Mouse (Mus musculus) brain, embryonic 14.5 days (tissue): ENCODE results near the gene Fam13c.

Experiments used
- CTCF ChIP-seq: fragments of 200-500 bp; IDR thresholded peaks from 2 replicates; pipeline ENCODE4 v1.5.1; 2012; ENCODE audit warnings: inconsistent platforms, mild to moderate bottlenecking, moderate library complexity, borderline replicate concordance; ENCODE audit not compliant: insufficient read depth, insufficient read length; ENCODE audit errors: extremely low read depth
- POLR2A ChIP-seq: fragments of 200-500 bp; IDR thresholded peaks from 2 replicates; pipeline ENCODE4 v1.6.1; 2012; ENCODE audit warnings: mild to moderate bottlenecking, inconsistent platforms, borderline replicate concordance; ENCODE audit not compliant: poor library complexity, insufficient read depth, insufficient read length, severe bottlenecking; ENCODE audit errors: extremely low read depth

DNA sequence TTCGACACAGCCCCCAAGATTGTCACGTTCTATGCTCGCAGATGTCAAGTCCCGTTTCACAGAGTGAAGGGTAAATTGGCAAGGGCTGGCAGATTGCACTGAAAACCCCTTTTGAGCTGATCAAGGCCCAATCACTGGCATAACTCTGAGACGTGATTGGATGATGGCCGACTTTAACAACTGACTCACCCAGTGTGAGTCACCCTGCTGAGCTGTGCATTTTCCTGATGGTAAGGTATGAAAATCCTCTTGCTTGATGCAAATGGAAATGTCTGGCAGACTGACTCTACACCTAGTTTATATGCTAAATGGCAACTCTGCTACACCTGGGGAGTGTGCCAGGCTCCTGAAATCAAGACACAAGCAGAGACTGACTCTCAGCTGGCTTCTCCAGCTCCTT is 42.1 kb upstream of the Fam13c start:
- TF ChIP-seq CTCF (no peak), POLR2A (no peak)
